Mouse (Mus musculus) CD4-positive helper T cell, adult 2 months (primary cell): ENCODE data around the gene Lsm5.

Experiments used
- DNase-seq: peaks from one replicate; pipeline ENCODE4 v3.0.0-alpha.2; 2012; ENCODE audit warnings: low read depth, missing footprints, low spot score

Lsm5 gene

DNA sequence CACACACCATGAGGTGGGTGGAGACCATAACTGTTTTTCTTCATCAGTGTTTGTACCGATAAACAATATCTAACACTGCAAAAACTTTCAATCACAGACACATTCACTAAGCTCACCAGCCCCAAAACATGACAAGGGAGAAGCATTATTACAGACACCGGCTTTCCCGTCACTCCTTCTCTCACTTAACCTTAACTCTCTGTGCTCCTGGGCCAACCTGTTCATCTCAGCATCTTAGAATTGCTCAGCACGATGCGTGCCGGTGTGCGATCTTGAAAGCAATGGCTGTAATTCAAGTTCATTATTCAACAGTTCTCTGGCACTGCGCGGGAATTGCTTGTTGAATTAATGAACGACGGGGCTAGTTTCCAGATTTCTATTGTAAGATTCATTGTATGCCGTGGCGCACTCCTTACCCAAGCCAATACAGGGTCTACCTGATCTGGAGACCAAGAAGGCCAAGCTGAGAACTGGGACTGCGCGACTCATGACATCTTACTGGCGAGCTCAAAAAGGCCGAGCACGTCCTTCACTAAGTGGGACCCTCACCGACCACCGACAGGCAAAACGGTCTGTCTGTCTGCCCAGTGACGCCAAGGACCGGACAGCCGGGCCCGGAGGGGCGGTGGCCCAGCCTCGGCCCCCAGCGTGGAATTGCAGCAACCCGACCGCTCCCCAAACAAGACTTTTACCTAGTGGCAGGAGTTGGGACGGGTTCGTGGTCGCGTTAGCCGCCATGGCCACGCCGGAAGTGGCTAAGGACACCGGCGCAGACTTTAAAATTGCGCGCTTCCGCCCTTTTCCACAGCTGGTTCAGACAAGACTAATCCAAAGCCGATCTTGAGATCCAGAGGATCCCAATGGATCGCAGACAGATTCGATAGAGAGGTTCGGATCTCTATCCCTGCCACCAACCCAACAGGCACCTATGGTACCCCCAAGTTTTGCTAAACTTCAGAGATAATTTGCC lies at the start of gene Lsm5:
Gene Lsm5, minus strand, starts transcription at position 780 of the 970 bp plus-strand sequence.
- DNase-seq: peak; percentile 92

GRCm38 (mm10) chr6:56753719-56754118 lies 49.2 kb upstream of the Lsm5 start:
- no peak for DNase-seq

- DNase-seq: no peak
These were observed 41.5 kb upstream of the Lsm5 start for GRCm38 (mm10) chr6:56745950-56746543.

GRCm38 (mm10) chr6:56732545-56732944 lies 28.0 kb upstream of the Lsm5 start:
- no peak for DNase-seq

DNA sequence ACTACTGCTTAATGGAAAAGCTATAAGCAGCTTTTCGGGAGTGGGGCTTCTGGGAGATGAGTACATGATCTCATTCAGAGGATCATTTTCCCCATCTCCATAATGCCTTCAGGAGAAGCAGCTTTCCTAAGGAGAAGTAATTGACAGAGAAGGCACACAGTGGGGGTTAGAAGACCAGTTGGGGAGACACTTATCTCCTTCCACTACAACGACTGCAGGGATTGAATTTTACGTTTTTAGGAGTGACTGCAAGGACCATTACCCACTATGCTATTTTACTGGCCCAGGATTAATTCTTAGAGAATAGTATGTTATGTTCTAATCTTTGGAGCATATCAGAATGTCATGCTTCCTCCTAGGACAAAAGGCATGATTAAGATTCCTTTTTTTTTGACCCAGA lies 16.4 kb upstream of the Lsm5 start:
- DNase-seq: no peak

GRCm38 (mm10) chr6:56719071-56719470 lies 14.6 kb upstream of the Lsm5 start:
- no peak for DNase-seq

DNA sequence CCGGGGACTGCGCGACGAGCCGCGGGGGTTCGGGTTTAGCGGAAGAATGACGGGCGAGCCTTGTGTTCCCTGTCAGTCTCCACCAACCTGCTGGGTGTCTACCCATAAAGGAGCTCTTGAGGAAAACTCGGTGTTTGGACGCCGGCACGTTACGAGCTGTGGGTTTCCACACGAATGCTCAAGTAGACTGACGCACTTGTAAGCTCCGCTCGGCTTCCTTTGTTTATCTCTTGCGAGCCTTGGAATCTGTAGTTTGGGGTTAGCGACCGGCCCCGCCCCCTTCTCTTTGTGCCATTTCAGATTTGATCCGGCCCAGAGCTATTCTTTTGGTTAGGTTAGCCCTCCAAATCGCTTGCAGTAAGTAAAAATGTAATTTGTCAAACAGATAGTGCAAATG lies 10.8 kb upstream of the Lsm5 start:
- peak; percentile 83 for DNase-seq

DNA sequence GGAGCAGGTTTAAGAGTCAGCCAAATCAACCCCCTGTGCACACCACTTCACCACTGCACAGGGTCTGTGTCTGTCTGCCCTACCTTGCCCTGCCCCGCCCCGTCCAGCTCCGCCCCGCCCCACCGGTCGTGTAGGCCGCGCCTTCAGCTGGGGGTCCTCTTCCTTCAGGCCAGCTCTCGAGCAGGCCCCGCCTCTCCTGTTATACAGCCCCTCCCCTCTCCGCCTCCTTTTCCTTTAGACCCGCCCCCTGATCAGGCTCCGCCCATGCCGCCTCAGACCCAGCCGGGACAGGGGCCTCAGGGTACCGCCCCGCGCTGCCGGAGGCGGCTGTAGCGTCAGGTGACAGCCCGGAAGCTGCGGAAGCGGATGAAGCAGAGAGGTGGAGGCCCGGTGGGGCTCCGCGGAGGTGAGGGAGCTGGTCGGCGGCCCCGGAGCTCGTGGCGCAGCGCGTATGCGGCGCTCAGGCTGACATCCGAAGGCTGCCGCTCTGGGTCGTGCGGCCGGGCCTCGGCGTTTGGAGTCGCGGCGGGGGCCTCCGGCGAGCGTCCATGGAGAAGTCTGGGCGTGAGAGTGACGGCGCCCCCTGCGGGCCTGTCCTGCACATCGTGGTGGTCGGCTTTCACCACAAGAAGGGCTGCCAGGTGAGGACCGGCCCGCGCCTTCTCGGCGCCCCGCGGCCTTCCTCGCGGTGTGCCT lies 10.2 kb upstream of the Lsm5 start, which contains the start of gene Avl9:
Gene Avl9, plus strand, starts transcription at position 326 of the 696 bp plus-strand sequence.
- peak; percentile 98 for DNase-seq

DNA sequence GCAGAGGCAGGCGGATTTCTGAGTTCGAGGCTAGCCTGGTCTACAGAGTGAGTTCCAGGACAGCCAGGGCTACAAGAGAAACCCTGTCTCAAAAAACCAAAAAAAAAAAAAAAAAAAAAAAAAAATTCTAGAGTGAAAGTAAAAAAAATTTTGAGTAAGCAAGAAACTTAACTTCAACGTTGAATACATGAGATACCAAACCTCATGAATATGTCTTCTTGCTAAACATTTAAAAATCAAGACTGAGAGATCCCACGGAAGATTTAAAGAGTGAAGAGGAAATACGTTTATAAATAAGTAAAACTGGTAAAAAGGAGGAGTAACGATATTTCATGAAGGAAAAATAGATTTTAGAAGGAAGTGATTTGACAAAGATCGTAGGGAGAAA lies 9.7 kb upstream of the Lsm5 start:
- DNase-seq: no peak

- no peak for DNase-seq
These were observed 12.1 kb downstream of the Lsm5 start for GRCm38 (mm10) chr6:56692445-56692844.

GRCm38 (mm10) chr6:56691205-56691604 lies 13.3 kb downstream of the Lsm5 start:
- DNase-seq: peak; percentile 65

- DNase-seq: no peak
These were observed 16.3 kb downstream of the Lsm5 start for GRCm38 (mm10) chr6:56688238-56688637.

GRCm38 (mm10) chr6:56664410-56664809 lies 40.1 kb downstream of the Lsm5 start:
- no peak for DNase-seq

DNA sequence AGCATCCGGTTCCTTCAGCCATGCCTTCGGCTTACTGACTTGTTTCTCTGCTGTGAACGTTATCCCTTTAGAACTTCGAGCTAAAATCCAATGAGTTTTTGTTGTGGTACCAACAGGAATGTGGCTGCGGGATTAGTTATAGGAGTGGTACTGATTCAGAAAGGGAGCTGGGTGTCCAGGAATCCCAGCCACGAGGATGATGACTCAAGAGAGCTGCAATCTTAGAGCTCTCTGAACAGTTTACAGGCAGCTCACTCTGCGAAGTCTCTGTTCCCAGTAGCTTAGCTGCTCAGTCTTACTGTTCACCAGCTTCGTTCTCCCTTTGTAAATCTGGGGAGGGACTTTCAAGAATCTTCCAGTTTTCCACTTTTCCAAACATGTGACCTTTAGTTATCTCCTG lies 49.1 kb downstream of the Lsm5 start:
- DNase-seq: no peak

DNA sequence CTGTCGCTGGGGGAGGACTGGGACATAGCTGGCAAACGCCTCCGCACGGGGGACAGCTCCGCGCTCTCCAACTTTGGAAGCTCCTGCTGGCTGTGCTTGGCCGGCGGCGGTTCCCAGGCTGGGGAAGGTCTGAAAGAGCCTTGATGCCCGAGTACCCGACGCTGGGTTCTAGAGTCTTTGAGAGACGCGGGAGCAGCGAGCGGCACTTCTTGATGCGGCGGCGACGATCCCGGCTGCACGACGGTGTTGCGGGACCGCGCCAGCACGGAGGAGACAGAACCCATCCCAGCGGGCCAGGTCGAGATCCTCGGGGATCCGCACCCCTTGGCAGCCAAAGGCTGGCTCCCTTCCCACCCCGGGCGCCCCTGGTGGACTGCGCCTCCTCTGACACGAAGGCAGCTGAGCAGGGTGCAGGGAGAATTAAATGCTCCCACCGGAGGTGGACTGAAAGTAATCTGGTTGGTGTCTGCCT lies 52.4 kb downstream of the Lsm5 start:
- no peak for DNase-seq
